Mouse (Mus musculus): Measurements from ENCODE around the gene Tcf15. TPM values are rescaled to one million over a fixed set of nuclear protein-coding genes. Genes with fewer than 3 reads are reported as not detected.

Gene Tcf15
- polyA plus RNA-seq, 1 experiment = 1.6 TPM

DNA sequence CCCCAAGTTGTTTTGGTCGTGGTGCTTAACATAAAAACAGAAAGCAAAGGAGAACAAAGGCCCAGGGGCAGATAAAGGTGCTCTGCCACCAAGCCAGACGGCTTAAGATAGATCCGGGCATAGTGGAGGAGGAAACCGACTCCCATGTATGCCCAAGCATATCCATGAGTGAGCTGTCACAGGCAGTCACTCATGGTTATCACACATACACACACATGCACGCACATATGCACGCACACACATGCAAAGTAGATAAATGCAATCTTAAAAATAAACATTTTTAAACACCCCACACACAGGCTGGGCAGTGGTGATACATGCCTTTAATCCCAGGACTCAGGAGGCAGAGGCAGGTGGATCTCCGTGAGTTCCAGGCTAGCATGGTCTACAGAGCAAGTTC is 25.7 kb upstream of the Tcf15 start:
- WGBS = 81% methylated on average over 7 of the region's 7 CpGs
- DNase-seq (ENCODE audit: low read depth, low spot score) = no peak

DNA sequence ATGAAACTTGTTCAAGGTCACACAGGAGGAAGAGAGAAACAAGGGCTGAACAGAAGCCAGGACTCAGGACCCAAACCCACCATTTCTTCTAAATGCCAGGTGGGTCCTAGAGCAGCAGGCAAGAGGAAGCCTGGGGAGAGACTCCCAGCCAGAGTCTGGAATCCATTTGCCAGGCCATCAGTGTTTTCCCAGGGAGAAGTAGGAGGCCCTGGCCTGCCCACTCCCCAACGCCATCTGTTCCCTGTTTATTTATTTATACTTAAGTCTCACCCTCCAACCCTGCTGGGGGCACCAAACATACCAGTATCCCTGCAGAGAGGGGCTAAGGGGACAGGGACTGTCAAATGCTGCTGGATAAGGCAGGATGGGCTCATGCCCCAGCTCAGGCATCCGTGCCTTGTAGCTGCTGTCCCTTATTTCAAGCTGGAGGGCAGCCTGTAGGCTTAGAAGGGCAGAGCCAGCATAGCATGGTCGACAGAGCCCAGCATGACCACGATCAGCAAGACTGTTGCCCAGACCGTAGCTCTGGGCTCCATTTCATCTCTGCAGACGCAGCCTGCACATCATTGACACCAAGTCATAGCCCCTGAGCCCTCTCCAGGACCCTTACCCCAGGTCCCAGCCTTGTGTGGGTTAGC is 24.0 kb upstream of the Tcf15 start:
- 61% methylated on average over 6 of the region's 6 CpGs for WGBS
- DNase-seq (ENCODE audit: low read depth, low spot score) = no peak

DNA sequence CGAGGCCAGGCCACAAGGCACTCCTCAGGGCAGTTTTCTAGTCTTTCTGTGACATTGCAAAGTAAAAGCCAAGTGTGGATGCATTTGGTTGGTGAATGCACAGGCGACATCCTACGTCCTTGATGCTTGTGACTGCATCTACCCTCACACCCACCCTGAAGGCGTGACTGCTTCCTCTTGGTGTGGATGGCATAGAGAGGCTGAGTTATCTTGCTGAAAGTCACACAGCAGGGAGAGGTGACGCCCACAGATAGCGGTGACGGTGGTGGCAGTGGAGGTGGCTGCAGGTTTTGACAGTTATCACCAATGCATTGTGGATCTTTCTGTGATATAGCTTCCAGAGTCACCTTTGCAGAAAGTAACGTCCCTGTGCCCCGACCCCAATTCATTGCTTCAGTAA is 20.5 kb upstream of the Tcf15 start:
- DNase-seq (ENCODE audit: low read depth, low spot score) = no peak
- 54% methylated on average over 9 of the region's 9 CpGs for WGBS

DNA sequence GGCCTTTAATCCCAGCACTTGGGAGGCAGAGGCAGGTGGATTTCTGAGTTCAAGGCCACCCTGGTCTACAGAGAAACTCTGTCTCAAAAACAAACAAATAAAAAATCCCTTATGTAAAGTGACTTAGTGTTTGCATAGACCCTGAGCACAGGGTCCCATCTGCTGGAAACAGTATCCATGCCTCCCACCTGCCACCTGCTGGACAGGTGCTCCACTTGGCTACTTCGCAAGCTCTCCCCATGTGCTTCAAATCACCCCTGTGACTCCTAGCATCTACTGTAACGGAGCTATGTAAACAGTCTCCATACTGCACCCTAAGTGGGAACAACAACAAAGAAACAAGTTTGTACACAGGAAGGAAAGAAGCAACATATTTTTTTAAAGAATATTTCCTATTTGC is 14.8 kb upstream of the Tcf15 start:
- WGBS = 55% methylated on average over 2 of the region's 2 CpGs
- DNase-seq (ENCODE audit: low read depth, low spot score) = no peak

DNA sequence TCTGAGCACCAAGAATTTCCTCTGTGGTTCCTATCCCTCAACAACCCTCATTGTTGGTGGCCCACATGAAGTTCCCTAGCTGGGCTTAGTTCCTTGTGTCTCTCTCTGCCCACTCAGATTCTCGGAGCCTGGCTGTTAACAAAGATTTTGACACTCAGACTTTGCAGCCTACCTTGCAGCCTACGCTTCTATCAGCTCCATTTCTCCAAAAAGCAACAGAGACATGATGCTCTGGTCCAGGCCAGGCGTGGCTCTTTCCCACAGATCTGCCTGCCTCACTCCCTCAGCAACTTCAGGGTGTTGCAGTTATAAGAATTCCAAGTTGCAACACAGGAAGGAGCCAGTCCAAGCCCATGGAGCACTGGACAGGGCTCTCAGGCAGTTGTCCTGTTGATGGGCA is 13.6 kb upstream of the Tcf15 start:
- DNase-seq (ENCODE audit: low read depth, low spot score) = no peak
- WGBS = 67% methylated on average over 3 of the region's 3 CpGs

DNA sequence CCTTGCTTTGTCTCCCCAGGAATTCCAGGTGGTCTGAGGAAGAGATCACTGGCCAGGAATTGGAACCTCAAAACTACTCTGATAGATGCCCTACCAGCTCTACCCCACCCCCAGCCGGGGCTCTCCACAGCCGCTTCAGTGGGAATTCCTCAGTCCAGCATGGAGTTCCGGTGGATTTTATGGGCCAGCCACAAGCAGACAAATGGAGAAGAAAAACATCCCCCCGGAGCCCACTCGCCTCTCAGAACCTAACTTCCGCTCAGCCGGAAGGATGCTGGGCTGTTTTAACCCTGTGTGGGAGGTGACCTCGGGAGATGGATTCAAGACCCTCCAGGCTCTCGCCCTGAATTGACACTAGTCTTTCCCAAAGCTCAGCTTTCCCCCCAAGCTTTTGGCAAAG is 11.3 kb upstream of the Tcf15 start:
- WGBS = 46% methylated on average over 9 of the region's 9 CpGs
- DNase-seq (ENCODE audit: low read depth, low spot score) = no peak

DNA sequence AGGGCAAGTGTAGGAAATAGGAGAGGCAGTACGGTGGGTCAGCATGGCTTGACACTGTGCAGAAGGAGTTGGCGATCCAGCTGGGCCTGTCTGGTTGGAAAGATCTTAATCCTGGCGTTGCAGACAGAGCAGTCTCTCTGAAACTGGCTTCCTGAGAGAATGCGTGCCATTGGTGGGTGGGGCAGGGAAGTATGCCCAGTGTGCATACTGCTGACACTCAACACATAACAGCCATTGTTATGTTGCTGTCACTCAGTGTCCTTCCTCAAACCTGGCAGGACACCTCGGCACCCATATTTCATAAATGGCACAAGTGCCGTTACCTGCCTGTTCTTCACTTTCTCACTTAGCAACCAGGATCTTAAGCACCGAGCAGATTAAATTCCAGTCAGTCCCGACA is 10.7 kb upstream of the Tcf15 start:
- DNase-seq (ENCODE audit: low read depth, low spot score) = no peak
- 30% methylated on average over 8 of the region's 8 CpGs for WGBS

DNA sequence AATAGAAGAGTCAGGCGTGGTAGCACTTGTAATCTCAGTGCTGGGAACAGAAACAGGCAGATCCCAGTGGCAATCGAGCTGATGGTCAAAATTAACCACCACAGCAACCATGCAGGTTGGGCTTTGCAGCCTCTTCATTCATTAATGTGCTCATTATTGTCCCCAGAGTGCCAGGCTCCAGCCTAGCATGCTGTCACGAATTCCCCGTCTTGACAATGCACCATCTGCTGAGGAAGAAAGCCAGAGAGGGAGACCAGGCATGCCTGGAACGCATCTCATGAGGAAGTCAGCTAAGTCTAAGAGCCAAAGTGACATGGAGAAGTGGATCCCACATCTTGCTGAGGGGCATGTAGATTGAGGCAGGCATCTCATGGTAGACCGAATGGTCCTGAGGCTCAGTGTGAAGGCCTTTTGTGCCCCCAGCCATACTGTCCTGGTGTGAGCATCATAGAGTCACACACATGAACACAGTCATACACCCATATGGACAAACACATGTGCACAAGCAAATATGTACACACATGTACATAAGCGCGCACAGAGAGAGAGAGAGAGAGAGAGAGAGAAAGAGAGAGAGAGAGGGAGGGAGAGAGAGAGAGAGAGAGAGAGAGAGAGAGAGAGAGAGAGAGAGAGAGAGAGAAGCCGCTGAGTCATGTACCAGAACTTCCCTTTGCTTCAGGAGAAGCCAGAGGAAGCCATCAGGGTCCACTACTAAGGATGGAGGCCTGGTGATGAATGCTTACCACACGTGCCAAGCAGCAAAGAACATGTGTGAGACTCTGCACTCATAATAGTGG is 4.0 kb upstream of the Tcf15 start:
- DNase-seq (ENCODE audit: low read depth, low spot score) = no peak
- WGBS = 68% methylated on average over 10 of the region's 10 CpGs

DNA sequence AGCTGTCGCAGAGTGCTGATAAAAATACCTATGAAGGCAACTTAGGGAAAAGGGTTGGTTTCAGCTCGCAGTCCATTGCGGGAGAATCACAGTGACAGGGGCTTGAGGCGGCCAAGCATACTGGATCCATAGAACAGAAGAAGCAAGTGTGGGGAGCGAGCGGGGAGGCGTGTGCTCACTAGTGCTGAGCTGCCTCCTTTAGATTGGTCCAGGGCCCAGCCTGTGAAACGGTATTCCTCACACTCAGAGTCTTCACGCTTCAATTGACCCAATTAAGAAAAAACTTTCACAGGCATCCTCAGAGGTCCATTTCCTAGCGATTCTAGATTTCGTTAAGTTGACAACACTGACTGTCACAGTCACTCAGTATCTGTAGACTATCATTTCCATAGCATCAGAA is 2.4 kb upstream of the Tcf15 start:
- DNase-seq (ENCODE audit: low read depth, low spot score) = no peak
- 61% methylated on average over 11 of the region's 11 CpGs for WGBS

DNA sequence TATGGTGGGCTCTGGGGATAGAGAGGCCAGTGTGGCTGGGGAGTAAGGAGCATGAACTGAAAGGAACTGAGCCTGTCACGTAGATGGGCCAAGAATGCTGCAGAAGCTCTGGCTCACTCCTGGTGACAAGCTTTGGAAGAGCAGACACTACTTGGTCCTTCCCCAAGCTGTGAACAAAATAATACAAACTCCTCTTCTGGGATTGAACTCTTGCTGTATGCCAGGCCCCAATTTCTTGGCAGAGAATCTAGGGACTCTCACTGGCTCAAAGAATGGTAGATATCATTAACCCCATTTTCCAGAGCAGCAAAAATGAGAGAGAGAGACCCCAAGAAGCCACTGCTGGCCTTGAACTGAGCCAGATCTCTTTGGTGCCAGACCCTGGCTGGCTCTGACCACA is 1.9 kb upstream of the Tcf15 start:
- 52% methylated on average over 1 of the region's 1 CpGs for whole genome bisulfite sequencing
- no peak for DNase-seq (ENCODE audit: low read depth, low spot score)

DNA sequence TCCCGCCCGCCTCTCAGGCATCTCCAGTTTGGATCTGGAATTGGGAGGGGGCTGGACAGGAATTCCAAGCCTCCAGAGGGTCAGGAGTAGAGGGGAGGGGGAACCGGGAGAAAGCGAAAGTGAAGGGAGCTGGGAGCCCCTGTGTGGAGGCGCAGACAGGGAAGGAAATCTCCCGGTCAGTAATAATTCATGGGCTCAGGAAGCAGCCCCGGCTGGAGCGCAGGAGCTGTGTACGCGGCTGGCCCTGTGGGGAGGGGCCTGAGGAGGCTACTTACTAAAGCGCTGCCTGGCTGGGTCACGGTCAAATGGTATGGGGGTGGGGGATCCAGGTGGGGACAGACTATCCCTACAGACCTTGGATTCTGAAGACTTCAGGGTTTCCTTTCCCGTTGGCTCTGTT is 1.3 kb upstream of the Tcf15 start:
- no peak for DNase-seq (ENCODE audit: low read depth, low spot score)
- 6% methylated on average over 13 of the region's 13 CpGs for WGBS

DNA sequence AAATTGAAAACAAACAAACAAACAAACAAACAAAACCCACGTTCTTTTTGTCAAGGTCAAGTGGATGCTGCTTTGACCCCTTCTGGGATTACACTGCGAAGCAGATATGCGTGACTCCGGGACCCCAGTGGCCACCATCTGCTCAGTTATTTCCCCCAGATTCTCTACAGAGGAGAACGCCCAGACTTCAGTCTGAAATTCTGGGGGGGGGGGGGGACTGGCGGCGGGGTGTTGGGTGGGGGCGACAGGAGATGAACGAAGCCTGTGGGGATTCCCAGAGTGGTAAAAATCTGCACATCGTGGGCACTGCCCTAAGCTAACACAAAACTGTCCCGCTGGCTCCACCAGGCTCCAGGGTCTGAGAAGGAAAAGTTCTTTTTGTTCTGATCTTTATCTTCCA is 790 bp upstream of the Tcf15 start:
- no peak for DNase-seq (ENCODE audit: low read depth, low spot score)
- 10% methylated on average over 11 of the region's 11 CpGs for WGBS

DNA sequence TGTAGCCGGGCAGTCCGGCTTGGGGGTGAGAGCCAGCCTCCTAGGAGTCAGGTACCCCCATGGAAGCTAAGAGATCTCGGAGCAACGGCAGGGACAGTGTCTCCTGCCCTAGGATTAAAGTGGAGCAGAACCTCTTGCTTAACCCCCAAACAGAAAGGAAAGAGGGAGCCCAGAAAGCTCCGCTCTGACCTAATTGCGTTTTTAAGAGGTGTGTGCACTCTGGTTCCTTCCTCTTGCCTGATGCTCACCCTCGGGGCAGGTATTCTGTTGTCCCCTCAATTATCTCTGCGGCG is 743 bp downstream of the Tcf15 start:
- no peak for DNase-seq (ENCODE audit: low read depth, low spot score)
- 29% methylated on average over 9 of the region's 9 CpGs for WGBS

DNA sequence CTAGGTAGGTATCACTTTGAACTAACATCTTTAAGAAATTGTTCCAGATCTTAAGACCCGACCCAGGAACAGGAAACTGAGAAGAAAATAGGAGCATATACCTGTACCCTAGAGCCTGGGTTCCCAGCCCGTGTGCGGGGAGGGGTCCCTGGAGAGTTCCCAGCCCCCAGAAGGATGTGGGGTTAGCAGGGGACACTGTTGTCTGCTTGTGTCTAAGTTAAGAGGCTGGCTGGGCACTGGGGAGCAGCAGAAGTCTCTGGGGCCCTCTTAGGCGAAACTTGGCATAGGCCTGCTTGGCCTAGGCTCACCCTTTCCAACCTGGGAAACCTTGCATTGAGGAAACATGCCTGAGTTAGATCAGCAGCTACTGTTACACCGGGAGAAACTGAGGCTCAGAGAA is 1.1 kb downstream of the Tcf15 start:
- WGBS = 82% methylated on average over 5 of the region's 5 CpGs
- no peak for DNase-seq (ENCODE audit: low read depth, low spot score)

DNA sequence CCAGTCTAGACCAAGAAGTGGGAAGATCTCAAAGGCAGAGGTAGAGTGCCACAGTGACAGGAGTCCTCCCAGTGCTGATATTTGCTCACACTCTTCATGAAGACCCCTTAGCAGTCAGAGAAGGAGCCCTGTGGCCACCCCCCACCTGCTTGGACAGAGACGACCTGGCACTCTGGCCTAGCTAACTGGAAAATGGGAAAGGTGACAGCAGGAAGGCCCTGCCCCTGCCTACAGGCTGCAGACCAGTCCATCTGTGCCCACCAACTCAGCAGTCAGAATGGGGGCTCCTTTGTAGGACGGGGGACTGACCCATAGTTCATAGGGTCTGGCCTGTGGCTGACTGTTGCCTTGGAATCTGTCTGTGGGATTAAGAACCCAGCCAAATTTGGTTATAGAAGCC is 2.4 kb downstream of the Tcf15 start:
- 82% methylated on average over 2 of the region's 2 CpGs for WGBS
- no peak for DNase-seq (ENCODE audit: low read depth, low spot score)

DNA sequence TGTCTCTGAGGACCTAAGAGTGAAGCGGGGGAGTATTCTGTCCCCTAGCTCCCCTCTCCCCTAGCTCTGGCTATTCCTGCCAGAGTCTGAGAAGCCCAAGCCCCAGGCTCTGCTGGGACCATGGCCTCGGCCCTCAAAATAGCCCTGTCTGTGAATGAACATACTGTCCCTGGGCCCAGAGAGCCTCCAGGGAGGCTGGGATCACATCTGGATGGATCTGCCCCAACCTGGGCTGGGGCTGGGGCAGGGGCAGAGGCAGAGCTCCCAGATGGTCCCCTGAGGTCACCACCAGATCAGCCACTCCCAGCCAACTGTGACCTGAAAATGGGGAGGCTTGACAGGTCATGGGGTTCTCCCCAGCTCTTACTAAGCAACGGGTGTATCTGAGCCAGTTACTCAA is 3.7 kb downstream of the Tcf15 start:
- no peak for DNase-seq (ENCODE audit: low read depth, low spot score)
- 56% methylated on average over 3 of the region's 3 CpGs for WGBS

DNA sequence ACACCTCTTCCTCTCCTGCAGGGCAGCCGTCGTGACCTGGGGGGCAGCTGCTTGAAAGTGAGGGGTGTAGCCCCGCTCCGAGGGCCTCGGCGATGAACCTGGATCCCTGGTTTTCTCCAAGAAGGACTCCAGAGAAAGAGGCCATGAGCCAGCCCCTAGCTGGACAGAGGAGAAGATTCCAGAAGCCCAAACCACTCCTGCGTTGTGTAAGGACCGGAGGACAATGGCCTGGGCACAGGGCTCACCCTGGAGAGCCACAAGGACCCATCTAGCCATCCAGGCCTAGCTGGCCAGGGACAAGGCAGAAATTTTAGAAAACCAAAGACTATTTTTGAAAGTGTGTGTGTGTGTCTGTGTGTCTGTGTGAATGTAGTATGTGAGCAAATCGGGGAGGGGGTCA is 5.3 kb downstream of the Tcf15 start:
- 87% methylated on average over 9 of the region's 9 CpGs for WGBS
- DNase-seq (ENCODE audit: low read depth, low spot score) = no peak

DNA sequence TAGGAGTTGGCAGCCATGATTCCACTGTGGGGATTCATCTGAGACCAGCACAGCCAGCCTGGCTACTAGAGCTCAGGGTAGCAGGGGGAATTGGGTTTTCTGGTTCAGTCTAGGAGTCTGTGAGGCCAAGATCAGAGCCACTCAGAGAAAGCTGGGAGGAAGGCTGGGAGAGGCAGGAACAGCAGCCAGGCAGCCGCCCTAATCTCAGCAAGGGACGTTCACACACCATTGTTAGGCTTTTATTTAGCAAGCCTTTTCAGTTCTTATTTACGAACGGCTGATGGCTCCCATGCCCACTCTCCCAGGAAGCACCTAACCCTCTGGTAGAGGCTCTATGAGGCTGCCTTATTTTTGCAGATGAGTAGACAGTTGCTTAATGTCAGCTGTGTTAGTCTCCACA is 6.5 kb downstream of the Tcf15 start:
- DNase-seq (ENCODE audit: low read depth, low spot score) = no peak
- WGBS = 47% methylated on average over 4 of the region's 4 CpGs

DNA sequence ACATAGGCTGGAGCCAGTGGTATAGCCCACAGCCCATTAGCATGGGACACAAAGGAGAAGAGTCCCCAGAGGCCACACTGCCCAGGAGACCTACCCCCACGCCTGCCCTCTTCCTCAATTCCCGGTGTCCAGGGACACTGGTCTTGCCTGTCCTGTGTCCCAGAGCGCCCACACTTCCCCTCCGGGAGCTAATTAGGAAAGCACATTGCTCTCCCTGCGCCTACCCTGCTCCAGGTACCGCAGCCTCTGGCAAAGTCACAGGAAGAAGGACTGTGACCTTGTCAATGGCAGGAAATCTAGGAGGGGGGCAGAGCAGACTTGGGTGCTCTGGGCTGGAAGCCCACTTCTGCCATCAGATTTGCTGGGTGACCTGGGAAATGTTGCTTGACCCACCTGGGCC is 7.0 kb downstream of the Tcf15 start:
- WGBS = 67% methylated on average over 6 of the region's 6 CpGs
- no peak for DNase-seq (ENCODE audit: low read depth, low spot score)

DNA sequence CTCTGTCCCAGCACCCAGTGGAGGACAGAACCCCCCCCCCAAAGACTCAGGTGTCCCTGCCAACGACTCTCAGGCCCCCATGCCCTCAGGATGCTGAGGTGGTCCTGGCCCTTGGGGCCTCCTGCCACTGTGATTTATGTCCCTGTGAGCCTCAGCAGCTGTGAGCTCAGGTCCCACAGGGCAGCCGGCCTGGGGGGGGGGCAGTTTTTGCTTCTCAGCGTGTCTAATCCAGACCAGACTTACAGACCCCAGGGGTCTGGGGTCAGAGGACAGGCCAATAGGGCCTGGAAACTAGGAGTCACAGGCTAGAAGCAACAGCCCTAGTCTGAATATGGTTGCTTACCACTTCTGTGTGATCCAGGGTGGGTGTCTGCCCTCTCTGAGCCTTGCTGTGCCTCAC is 10.0 kb downstream of the Tcf15 start:
- DNase-seq (ENCODE audit: low read depth, low spot score) = no peak
- 44% methylated on average over 3 of the region's 3 CpGs for WGBS

DNA sequence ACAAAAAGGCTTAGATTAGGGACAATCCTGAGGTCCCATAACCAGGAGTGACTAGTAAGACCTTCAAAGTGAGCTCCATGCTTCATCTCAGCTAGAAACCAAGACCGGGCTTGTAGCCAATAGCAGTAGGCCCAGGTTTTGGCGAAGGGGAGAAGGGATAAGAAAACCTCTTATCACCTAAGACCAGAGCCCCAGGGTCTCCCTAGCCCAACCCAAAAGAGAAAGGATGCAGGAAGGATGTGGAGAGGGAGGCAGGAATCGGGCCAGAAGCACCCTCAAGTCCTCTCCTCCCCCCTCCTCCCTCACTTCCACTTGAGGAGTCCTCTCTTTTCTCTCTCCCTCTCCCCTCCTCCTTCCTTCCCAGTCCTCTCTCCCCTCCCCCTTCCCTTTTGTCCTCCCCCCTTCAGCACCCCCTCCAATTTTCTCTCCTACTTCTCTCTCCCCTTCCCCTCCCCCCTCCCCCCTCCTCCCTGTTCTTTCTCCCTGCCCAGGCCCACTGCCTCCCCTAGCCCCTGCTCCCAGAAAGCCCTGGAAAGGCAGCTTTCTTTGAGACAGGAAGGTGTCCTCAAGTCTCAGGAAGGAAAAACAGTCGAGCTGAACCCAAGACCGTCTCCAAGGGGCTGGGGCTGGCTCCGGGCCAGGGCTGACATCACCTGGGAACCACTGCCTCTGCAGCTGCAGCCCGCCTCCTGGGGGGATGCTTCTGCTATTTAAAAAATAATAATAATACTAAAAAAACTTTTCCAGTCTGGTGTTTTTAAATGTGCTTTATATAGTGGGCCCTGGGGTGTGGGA is 12.2 kb downstream of the Tcf15 start:
- 48% methylated on average over 7 of the region's 7 CpGs for WGBS
- no peak for DNase-seq (ENCODE audit: low read depth, low spot score)

Data from large intestine, adult 2 months (tissue).